Mouse (Mus musculus) CH12.LX (cell line): ENCODE measurements around the gene Tanc1. TPM values are rescaled to one million over a fixed set of nuclear protein-coding genes. Genes with fewer than 3 reads are reported as not detected.

ENCODE experiments used
- DNase-seq: peaks from one replicate; pipeline ENCODE4 v3.0.0-alpha.2; 2013; ENCODE audit errors: extremely low read depth
- H3K27ac ChIP-seq: 2 replicates; pipeline ENCODE4 v1.5.1; 2012; ENCODE audit warnings: low read depth, mild to moderate bottlenecking, control low read depth, moderate library complexity; ENCODE audit not compliant: insufficient read depth
- H3K27me3 ChIP-seq: replicated peaks from 2 replicates; pipeline ENCODE3; 2012; ENCODE audit warnings: inconsistent platforms
- H3K36me3 ChIP-seq, 2 experiments: replicated peaks in 1 of 2; 2 replicates each; pipeline versions ENCODE3 to v1.6.1; 2012; ENCODE audit warnings: inconsistent platforms in 1 of 2, low read length in 1 of 2, mild to moderate bottlenecking in 1 of 2, mixed read lengths in 1 of 2, moderate library complexity in 1 of 2; ENCODE audit not compliant: control insufficient read depth in 1 of 2, insufficient read depth in 1 of 2
- H3K4me1 ChIP-seq, 2 experiments: 2 replicates each; pipeline ENCODE4 v1.6.1; 2012; ENCODE audit warnings: inconsistent platforms in 1 of 2, moderate library complexity in 1 of 2; ENCODE audit not compliant: insufficient read depth in 2 of 2, control insufficient read depth in 1 of 2
- H3K4me2 ChIP-seq: 2 replicates; pipeline ENCODE4 v1.6.1; 2012; ENCODE audit warnings: low read depth, mild to moderate bottlenecking, control low read depth; ENCODE audit not compliant: poor library complexity, insufficient read depth, severe bottlenecking
- H3K4me3 ChIP-seq, 3 experiments: fragments of 150-350 bp in 1 of 3; sonication (generic) in 1 of 3; replicated peaks in 1 of 3; 2 replicates each; pipeline versions ENCODE3 to v1.5.1; 2011 to 2012; ENCODE audit warnings: low read depth in 2 of 3, low read length in 2 of 3, mild to moderate bottlenecking in 2 of 3, moderate library complexity in 2 of 3, control low read depth in 1 of 3, improper control_type of control experiment in 1 of 3, inconsistent platforms in 1 of 3, mixed read lengths in 1 of 3; ENCODE audit not compliant: poor library complexity in 1 of 3
- H3K79me2 ChIP-seq: replicated peaks from 2 replicates; pipeline ENCODE4 v1.6.1; 2012; ENCODE audit warnings: mild to moderate bottlenecking, moderate library complexity; ENCODE audit not compliant: control insufficient read depth, poor library complexity, insufficient read depth, severe bottlenecking; ENCODE audit errors: extremely low read depth
- H3K9ac ChIP-seq: 2 replicates; pipeline ENCODE4 v1.6.1; 2012; ENCODE audit warnings: low read depth, mild to moderate bottlenecking, control low read depth, moderate library complexity; ENCODE audit not compliant: insufficient read depth
- H3K9me3 ChIP-seq: replicated peaks from 2 replicates; pipeline ENCODE3; 2012; ENCODE audit warnings: low read length, inconsistent platforms, mixed read lengths
- BHLHE40 ChIP-seq: IDR thresholded peaks from 2 replicates; pipeline ENCODE4 v1.6.1; 2011; ENCODE audit warnings: mild to moderate bottlenecking, low read depth, low read length, improper control_type of control experiment
- CHD1 ChIP-seq: IDR thresholded peaks from 2 replicates; pipeline ENCODE4 v1.6.1; 2012; ENCODE audit warnings: low read depth, low read length, improper control_type of control experiment, inconsistent platforms
- E2F4 ChIP-seq: IDR thresholded peaks from 2 replicates; pipeline ENCODE4 v1.6.1; 2011; ENCODE audit warnings: low read depth, low read length, improper control_type of control experiment; ENCODE audit not compliant: insufficient replicate concordance
- IRF4 ChIP-seq: IDR thresholded peaks from 2 replicates; pipeline ENCODE4 v1.6.1; 2014; ENCODE audit warnings: low read depth, mild to moderate bottlenecking, inconsistent platforms, low read length, improper control_type of control experiment
- MAFK ChIP-seq: IDR thresholded peaks from 2 replicates; pipeline ENCODE4 v1.6.1; 2011; ENCODE audit warnings: low read length, improper control_type of control experiment; ENCODE audit not compliant: insufficient replicate concordance
- MXI1 ChIP-seq: IDR thresholded peaks from 2 replicates; pipeline ENCODE4 v1.6.1; 2011; ENCODE audit warnings: mild to moderate bottlenecking, low read depth, low read length, improper control_type of control experiment
- POLR2A ChIP-seq: IDR thresholded peaks from 2 replicates; pipeline ENCODE4 v1.6.1; 2011; ENCODE audit warnings: low read depth, mild to moderate bottlenecking, improper control_type of control experiment, low read length
- TBP ChIP-seq: conservative IDR thresholded peaks from 2 replicates; pipeline ENCODE4 v1.6.1; 2011; ENCODE audit warnings: low read depth, low read length, improper control_type of control experiment
- TCF12 ChIP-seq: IDR thresholded peaks from 2 replicates; pipeline ENCODE4 v1.6.1; 2014; ENCODE audit warnings: low read depth, mild to moderate bottlenecking, inconsistent platforms, low read length, improper control_type of control experiment
- ZKSCAN1 ChIP-seq: IDR thresholded peaks from 2 replicates; pipeline ENCODE4 v1.6.1; 2012; ENCODE audit warnings: low read depth, inconsistent platforms, low read length, improper control_type of control experiment, borderline replicate concordance
- ZMIZ1 ChIP-seq: IDR thresholded peaks from 2 replicates; pipeline ENCODE4 v1.6.1; 2012; ENCODE audit warnings: low read depth, mild to moderate bottlenecking, inconsistent platforms, low read length, improper control_type of control experiment
- dilution Hi-C: fragments of 300-500 bp; cut with MboI; formaldehyde crosslinking; loops from 2 replicates; pipeline ENCODE4 v1.14.3; 2020; ENCODE audit warnings: low sequenced_read_pairs; ENCODE audit not compliant: extremely low pct_unique_long_range_greater_than_20kb, extremely low pct_ligation_motif_present
- in situ Hi-C: fragments of 300-500 bp; cut with MboI; formaldehyde crosslinking; loops from 3 replicates; pipeline ENCODE4 v1.14.3; 2019; ENCODE audit warnings: low sequenced_read_pairs, low pct_ligation_motif_present, low pct_unique_long_range_greater_than_20kb, mixed read lengths
- polyA plus RNA-seq: library from polyadenylated mRNA; unstranded; fragments of >175 nt; gene quantifications from 2 replicates; pipeline ENCODE4 v1.2.1, GENCODE M21; 2012; ENCODE audit warnings: low read depth; ENCODE audit not compliant: insufficient read length
- total RNA-seq, 2 experiments: library from RNA; depleted of rRNA; stranded (reverse); fragments of 300-350 nt in 1 of 2; fragments of >200 nt in 1 of 2; gene quantifications; 2 replicates each; pipeline ENCODE4 v1.2.3; 2012 to 2014

The Tanc1 gene
- total and polyA plus RNA-seq, 3 experiments, result 0.08 to 0.21 (median 0.08) TPM

- no peak for TF ChIP-seq ZKSCAN1
These were observed 270.2 kb downstream of the Tanc1 start, which contains the start of gene Wdsub1 (continued) for GRCm38 (mm10) chr2:59881831-59882741.

- no peaks in the 10 kb centered on the region for H3K79me2 ChIP-seq
- TF ChIP-seq CHD1 (no peak), TBP (0 out of 2 replicates have a peak, but pooled peaks have one; percentile 37)
- H3K4me2 ChIP-seq, result peak overlapping the region; percentile 56
- H3K36me3 ChIP-seq, result peaks cover 0 to 1% of the 10 kb centered on the region in 2 experiments
- DNase-seq, result no peak
- dilution Hi-C loops, result no loop called here
- H3K27me3 ChIP-seq, result no peaks in the 10 kb centered on the region
- peak overlapping the region; percentile 31; the same call in 1 of the 2 replicates for H3K9ac ChIP-seq
- H3K4me1 ChIP-seq, result peaks cover 6 to 22% of the 10 kb centered on the region in 2 experiments
- peaks cover 7% of the 10 kb centered on the region for H3K9me3 ChIP-seq
- peak overlapping the region; percentile 47 to 66 (median 63) for H3K4me3 ChIP-seq
- in situ Hi-C loops, result no loop called here
- H3K27ac ChIP-seq, result no peak overlapping the region
These were observed 271.0 kb downstream of the Tanc1 start for GRCm38 (mm10) chr2:59882742-59883281.

- H3K79me2 ChIP-seq, result no peaks in the 10 kb centered on the region
- H3K4me2 ChIP-seq, result no peak overlapping the region
- TF ChIP-seq IRF4 (no peak), MAFK (no peak), MXI1 (no peak), E2F4 (no peak), ZMIZ1 (no peak), POLR2A (no peak), BHLHE40 (no peak), TBP (no peak), ZKSCAN1 (no peak), TCF12 (no peak)
- no peak overlapping the region for H3K4me3 ChIP-seq
- in situ Hi-C loops (no loop called here), dilution Hi-C loops (no loop called here)
- H3K27me3 ChIP-seq, result no peaks in the 10 kb centered on the region
- H3K4me1 ChIP-seq, result peaks cover 0 to 8% of the 10 kb centered on the region in 2 experiments; a peak in 1 of 4 replicates
- H3K27ac ChIP-seq, result no peak overlapping the region
- no peaks in the 10 kb centered on the region for H3K9me3 ChIP-seq
- DNase-seq, result no peak
- H3K9ac ChIP-seq, result no peak overlapping the region
- peaks cover 0 to 21% of the 10 kb centered on the region in 2 experiments for H3K36me3 ChIP-seq
These were observed 277.9 kb downstream of the Tanc1 start for GRCm38 (mm10) chr2:59889699-59890098.

Other genes starting within 250 kb of the Tanc1 start
- not detected in 2 replicates for gene Dapl1, start 127.4 kb upstream of the Tanc1 start, total RNA-seq (2012; rRNA removed)
- gene Dapl1, start 127.4 kb upstream of the Tanc1 start, total RNA-seq (2014; rRNA removed), result not detected in 2 replicates
- gene Dapl1, start 127.4 kb upstream of the Tanc1 start, polyA plus RNA-seq, result not detected in 2 replicates